Mouse (Mus musculus) monocyte, adult 5-6 weeks (primary cell): ENCODE measurements around the gene Clybl. TPM values are rescaled to one million over a fixed set of nuclear protein-coding genes. Genes with fewer than 3 reads are reported as not detected.

Source experiments
- ATAC-seq: fragments of 153-309, 156-312 bp; replicated peaks from 2 replicates; pipeline ENCODE4 v1.8.0; 2017; ENCODE audit warnings: mild to moderate bottlenecking; ENCODE audit not compliant: low TSS enrichment, insufficient number of reproducible peaks, severe bottlenecking, poor library complexity, low FRiP score
- total RNA-seq: library from RNA; stranded (forward); fragments of 200-1000, 200-491, 200-594 nt; gene quantifications from 3 replicates; pipeline ENCODE4 v1.2.3, GENCODE M21; 2017

The Clybl gene
- total RNA-seq, 1 experiment from 2014 or later, result 3.4 TPM

DNA sequence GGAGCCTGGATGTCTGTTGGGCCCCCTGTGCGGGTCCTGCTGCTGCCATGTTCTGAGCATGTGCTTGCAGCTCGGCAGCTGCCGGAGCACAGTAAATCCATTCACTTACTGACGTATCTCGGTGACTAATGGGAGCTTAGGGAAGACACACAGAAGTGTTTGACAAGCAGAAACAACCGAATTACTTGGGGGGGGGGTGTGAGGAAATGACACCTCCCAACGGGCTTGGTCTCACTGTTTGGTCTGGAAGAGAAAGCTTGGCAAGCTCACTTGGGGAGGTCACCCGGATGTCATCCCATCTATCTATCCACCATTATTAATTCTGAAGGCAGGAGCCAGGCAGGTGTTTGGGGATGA, 245.7 kb downstream of the Clybl start:
- no peak for ATAC-seq

GRCm38 (mm10) chr14:122427654-122428053, 246.2 kb downstream of the Clybl start:
- no peak for ATAC-seq

GRCm38 (mm10) chr14:122432558-122432957, 251.1 kb downstream of the Clybl start:
- ATAC-seq, result no peak

- no peak for ATAC-seq
Measured at GRCm38 (mm10) chr14:122434039-122434438, 252.5 kb downstream of the Clybl start.

GRCm38 (mm10) chr14:122436850-122437249, 255.3 kb downstream of the Clybl start:
- no peak for ATAC-seq

- ATAC-seq, result no peak
Measured at GRCm38 (mm10) chr14:122449601-122450495, 268.3 kb downstream of the Clybl start.

- ATAC-seq, result no peak
Measured at GRCm38 (mm10) chr14:122450496-122451382, 269.2 kb downstream of the Clybl start, which contains the start of gene Gm5089. Gm5089 (minus strand) TSS chr14:122451115.

- ATAC-seq, result no peak
Measured at GRCm38 (mm10) chr14:122451551-122452145, 270.1 kb downstream of the Clybl start.

Other genes with a start within 250 kb of the Clybl start
- gene Gpr183, start 216.5 kb upstream of the Clybl start, total RNA-seq, result 14.6 to 34.3 TPM (median 25.6 TPM) in 3 replicates
- gene Timm8a2, start 147.0 kb upstream of the Clybl start, total RNA-seq, result not detected in 3 replicates
- 108 to 112 TPM (median 110 TPM) in 3 replicates for gene Tm9sf2, start 74.7 kb upstream of the Clybl start, total RNA-seq